Mouse (Mus musculus): ENCODE measurements around the gene Rnf128. TPM values are rescaled to one million over a fixed set of nuclear protein-coding genes. Genes with fewer than 3 reads are reported as not detected.

Gene Rnf128
- polyA plus RNA-seq (2015; fragmentation: Nextera tagmentation; extraction: Ambion mirVana) = 25.0 and 50.4 TPM in 2 replicates

GRCm38 (mm10) chrX:139562925-139563461 is at the start of gene Rnf128:
TSS of gene Rnf128 (plus strand) at chrX:139563316.

GRCm38 (mm10) chrX:139684775-139685695 is 121.9 kb downstream of the Rnf128 start, which contains the start of gene Tbc1d8b:
TSS of gene Tbc1d8b (plus strand) at chrX:139684996.

GRCm38 (mm10) chrX:139714381-139714780 is 151.3 kb downstream of the Rnf128 start, which contains the start of gene Gm15013:
TSS of gene Gm15013 (minus strand) at chrX:139714481.

Other genes with a start within 250 kb of the Rnf128 start
- gene Trap1a, start 229.6 kb upstream of the Rnf128 start, polyA plus RNA-seq (2015; fragmentation: Nextera tagmentation; extraction: Ambion mirVana) = 0.11 TPM in 1 of 2 replicates, not detected in the other
- gene D330045A20Rik, start 82.9 kb upstream of the Rnf128 start, polyA plus RNA-seq (2015; fragmentation: Nextera tagmentation; extraction: Ambion mirVana) = 1.6 and 1.7 TPM in 2 replicates
- gene Tbc1d8b, start 121.7 kb downstream of the Rnf128 start, polyA plus RNA-seq (2015; fragmentation: Nextera tagmentation; extraction: Ambion mirVana) = 1.4 and 2.0 TPM in 2 replicates
- gene Gm15013, start 151.2 kb downstream of the Rnf128 start, polyA plus RNA-seq (2015; fragmentation: Nextera tagmentation; extraction: Ambion mirVana) = not detected in 2 replicates
- not detected in 2 replicates for gene Ripply1, start 219.0 kb downstream of the Rnf128 start, polyA plus RNA-seq (2015; fragmentation: Nextera tagmentation; extraction: Ambion mirVana)
- gene Cldn2, start 237.5 kb downstream of the Rnf128 start, polyA plus RNA-seq (2015; fragmentation: Nextera tagmentation; extraction: Ambion mirVana) = 0.77 and 0.84 TPM in 2 replicates

All from adrenal gland, postnatal 0 days (tissue).